Mouse (Mus musculus): Measurements from ENCODE around the gene Tram2.

- TF ChIP-seq POLR2A (IDR thresholded peaks at IDR 0.05; ENCODE audit: borderline replicate concordance, control insufficient read depth, low read depth, low read length) (no peak), CTCF (IDR thresholded peaks at IDR 0.05; ENCODE audit: control insufficient read depth, insufficient read depth, low read length) (no peak)
Measured at GRCm38 (mm10) chr1:20984103-20984502, 94.9 kb downstream of the Tram2 start.

All from bone marrow, adult 2 months (tissue).